Mouse (Mus musculus): ENCODE data around the gene Rgs1.

Rgs1 gene

DNA sequence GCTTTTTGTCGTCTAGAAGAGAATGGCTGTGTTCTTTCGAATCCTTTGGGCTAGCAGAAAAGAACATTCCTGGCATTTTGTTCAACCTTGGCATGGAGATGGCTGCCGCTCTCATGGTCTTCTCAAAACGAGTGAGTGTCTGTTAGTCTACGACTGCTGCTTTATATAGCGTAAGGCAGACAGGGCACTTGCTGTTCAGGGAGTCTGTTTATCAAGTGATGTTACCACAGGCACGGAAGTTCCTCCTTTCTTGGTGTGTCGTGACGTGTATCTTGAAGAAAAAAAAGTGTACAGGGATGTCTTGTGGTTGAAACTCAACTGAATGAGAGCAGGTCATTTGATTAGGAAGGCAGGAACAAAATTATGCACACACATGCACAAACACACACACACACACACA is at the start of gene Rgs1:
Gene Rgs1, minus strand, starts transcription at position 320 of the 400 bp plus-strand sequence.
- no peak for DNase-seq

DNA sequence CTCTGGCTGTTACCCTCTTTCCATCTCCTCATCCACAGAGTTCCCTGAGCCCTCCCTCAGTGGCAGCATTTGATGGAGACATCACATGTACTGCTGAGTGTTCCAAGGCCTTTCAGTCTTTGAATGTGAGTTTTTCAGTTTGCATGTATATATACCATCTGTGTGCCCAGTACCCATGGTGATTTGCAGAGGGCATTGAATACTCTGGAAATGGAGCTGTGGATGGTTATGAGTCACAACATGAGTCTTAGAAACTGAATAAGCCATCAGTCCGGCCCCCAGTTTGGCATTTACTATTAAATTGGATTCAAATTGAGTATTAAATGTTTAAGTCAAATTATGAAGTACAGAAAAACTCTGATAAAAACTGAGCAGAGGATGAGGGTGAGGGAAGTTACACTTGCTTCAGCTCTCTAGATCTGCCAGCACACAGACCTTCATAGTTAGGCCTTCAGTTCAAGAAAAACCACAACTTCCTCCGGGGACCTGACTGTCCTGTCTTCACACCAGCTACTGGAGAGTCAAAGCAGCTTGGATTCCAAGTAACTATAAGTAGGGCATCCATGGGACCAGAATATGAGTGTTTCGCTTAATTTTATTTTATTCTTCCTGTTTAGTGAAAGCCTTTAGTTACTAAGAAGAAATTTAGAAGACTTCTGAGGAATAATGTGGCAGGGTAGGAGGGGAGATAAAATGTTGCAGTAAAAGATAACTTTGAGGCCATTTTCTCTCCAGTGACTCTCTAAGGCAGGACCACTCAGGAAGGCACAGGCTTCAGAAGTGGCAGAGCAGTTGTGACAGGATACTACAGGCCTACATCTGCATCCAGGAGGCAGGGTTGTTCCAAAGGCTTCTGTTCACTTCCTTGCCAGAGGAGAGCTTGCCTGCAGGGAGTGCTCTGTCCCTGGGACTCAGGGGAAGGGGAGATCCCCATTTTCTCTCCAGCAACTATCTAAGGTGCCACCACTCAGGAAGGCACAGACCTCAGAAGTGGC is 34.3 kb upstream of the Rgs1 start:
- no peak for DNase-seq

DNA sequence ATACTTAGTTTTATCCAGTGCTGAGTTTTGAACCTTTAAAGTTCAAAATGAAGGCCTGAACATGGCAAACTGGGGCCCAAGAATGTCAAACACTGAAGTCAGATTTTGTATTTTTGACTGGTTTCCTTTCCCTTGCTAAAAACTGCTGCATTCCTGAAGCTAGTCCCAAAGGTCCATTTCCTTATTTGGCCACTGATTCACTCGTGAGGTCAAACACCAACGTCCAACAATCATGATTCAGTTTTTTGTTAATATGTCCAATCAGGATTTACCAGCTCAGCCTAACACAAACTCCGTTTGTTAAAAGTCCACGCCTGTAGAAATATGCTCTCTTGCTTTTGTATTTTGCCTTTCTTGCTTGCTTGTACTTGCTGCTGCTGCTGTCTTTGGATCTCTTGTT is 31.0 kb upstream of the Rgs1 start:
- no peak for DNase-seq

DNA sequence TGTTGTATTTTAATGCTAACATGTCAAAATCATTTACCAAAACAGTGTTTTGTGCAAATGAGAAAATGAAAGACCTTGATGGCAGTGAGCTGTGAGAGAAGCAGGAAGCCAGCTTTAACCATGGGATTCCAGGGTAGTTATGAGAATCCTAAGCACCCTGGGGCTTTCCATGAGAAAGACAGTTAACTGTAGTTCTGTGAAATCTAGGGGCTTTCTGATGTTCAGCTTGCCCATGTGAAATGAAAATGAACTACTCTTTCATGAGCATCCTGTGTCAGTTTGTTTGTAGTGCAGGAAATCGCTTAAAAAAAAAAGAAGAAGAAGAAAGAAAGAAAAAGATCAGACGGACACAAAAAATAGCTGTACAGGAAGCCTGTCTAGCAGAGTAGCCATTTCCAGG is 23.9 kb upstream of the Rgs1 start:
- DNase-seq: no peak

DNA sequence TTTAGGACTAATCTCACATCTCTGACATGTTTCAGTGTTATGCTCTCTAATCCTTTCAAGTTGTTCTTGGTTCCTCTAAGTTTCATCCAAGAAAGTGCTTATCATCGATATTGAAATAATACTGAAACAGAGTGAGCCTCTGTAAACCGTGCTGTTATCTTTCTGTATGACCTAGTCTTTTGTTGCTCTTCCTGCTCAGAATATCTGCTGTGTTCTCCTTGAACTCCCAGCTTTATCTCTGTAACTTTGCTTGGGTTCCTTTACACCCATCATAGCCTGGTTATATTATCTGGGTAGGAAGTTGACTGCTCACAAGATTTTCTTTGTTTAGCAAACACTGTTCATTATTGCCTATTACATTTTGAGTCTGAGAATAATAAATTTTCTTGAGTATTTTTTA is 20.1 kb upstream of the Rgs1 start:
- no peak for DNase-seq

DNA sequence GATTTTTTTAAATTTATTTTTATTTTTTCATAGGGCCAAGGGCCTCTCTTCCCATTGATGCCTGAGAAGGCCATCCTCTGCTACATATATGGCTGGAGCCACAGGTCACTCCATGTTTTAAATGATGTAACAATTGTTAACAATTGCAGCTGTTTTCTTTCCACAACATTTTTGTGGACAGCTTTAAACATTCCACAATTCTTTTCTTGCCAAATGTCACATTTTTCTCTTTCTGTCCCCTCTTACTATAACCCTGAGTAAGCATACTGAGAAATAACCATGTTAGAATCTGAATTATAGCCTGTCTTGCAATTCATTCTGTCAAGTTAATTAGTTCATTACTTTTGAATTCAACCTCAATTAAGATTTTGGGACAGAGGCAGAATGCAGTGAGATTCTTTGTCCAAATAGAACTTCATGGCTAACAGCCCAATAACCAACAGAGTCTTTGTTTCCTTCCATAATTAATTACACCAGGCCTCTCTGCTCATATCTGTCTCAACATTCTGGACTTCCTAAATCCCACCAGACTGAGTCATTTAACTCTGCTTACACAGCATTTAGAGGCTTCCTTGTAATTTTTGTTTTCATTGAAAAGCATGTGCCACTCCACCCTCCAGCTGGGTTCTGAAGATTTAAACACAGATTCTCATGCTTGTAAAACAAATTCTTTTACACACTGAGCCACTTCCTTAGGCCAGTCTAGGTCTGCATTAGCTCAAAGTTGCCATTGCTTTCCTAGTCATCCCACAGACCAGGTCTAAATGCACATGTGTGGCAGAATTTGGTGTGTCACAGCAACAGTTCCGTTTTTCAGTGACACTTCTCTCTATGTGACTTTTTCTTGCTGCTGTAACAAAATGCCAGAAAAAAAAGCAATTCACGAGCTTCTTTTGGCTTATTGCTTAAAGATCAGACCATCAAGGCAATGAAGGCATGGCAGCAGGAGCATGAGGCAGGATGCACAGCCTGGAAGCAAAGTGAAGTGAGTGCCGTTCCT is 18.7 kb upstream of the Rgs1 start:
- DNase-seq: no peak

DNA sequence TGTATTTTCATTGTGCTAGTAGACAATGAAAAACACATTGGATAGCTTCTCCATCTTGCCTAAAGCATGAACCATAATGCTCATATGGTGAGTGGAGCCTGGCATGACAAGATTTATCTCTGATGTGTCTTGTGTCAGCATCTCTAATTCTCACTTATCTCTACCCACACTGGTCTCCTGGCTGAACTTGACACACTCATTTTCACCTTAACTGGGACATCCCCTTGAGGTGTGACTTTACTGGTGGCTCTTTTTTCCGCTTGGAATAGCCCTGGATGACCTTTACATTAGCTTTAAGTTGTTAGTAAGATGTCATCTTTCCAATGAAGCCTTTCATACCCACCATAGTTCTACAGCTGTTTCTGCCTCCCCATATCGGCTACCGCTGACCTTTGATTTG is 15.0 kb upstream of the Rgs1 start:
- DNase-seq: no peak

DNA sequence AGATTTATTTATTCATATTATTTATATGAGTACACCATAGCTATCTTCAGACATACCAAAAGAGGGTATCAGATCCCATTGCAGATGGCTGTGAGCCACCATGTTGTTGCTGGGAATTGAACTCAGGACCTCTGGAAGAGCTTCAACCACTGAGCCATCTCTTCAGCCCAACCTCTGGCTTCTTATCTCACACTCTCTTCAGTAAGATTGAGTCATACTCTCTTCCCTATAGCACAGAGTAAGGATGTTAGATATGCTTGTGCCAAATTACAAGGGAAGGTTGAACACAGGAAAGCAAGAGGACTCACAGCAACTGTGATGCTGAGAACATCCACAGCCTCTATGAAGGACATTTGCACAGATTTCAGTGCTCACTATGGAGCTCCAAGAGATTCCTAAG is 13.0 kb upstream of the Rgs1 start:
- no peak for DNase-seq

DNA sequence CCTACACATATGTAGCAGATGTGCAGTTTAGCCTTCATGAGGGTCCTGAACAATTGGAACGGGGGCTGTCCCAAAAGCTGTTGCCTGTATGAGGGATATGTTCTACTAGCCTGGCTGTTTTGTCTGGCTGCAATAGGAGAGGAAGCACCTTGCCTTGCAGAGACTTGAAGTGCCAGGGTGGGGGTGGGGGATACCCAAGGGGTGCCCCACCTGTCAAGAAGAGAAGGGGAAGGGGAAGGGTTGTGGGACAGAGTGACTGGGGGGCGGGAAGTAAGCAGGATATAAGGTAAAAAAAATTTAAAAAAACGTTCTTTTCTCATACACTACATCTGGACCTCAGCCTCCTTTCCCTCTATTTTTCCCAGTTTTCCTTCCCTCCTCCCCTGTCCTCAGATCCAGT is 9.7 kb upstream of the Rgs1 start:
- DNase-seq: no peak

DNA sequence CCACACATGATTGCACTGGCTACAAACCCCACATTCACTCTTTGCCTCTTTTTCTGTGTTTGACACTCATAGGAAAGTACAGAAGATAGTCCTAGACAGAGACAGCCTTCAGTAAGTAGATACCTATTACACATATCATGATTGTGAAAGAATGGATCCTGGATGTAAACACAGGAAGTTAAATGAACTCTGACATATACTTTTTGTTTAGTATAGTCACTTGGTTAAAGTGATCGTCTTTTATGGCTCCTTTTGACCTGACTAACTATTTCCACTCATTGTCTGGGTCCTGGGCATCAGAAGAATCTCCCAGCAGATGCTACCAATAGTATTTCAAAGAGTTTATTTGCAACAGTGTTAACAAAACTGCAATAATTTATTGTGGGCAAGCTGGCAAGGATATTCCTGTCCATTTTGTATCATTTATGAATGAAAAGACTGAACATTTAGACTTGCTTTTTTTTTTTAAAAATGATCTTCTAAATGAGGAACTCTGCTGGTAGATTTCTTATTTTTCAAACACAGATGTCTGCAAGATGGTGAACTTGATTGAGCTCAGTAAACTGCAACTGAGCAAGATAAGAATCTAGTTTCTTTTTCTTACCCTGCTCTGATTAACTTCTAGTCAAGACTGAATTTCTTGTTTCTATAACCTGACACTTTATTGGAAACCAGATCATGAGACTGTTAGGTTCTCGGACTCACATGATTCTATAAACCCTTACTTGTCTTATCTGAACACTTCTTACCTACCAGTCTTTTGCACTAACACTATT is 7.7 kb upstream of the Rgs1 start:
- no peak for DNase-seq

DNA sequence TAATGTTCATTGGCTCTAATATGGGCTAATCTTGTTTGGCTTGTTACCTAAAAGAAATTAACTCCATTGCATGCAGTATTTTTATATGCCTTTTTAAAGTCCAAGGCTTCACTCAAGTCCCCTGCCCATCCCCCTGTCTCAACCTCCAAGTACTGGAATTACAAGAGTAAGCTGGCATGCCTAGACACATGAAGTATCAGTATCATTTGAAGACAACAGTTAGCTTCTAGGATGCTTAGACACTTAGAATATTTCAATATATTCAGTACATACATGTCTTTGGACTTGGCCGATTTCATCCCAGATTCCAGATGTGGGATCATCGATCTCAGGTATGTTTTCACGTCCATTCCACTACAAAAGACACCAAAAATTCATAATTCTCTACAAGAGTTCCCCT is 836 bp downstream of the Rgs1 start:
- DNase-seq: no peak

DNA sequence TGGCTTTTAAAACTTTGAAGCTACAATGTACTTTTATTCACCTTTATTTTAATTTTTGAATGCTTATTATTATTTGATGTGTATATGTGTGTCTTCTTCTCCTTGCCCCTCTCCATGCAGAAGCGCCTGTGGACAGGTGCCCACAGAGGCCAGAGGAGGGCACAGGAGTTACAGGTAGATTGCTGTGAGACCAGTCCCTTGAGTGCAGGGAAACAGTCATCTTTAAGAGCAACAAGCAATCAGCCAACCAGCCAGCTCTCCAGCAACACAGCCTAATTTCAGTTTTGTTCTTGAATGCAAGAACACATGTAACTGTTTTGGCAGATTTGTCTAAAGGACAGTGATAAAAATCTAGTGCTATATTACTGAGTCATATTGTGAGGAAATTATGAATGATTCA is 1.7 kb downstream of the Rgs1 start:
- DNase-seq: no peak

DNA sequence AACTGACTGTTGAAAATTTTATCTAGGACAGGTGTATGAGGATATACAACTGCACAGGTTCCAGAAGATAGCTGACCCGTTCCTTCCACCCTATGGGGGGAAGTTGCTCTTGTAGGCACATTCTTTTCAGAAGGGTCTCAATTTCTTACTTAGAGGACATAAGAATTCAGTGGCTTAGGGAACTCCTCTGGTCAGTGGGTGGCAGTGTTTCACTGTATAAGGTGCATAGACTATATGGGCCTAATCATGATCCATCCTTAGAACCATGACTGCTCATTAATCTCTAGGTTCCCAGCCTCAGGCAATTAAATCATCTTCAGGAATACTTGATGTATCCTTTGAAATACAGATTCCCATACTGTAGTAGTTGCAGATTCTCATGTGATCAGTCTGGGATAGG is 5.5 kb downstream of the Rgs1 start:
- peak; percentile 4 for DNase-seq

DNA sequence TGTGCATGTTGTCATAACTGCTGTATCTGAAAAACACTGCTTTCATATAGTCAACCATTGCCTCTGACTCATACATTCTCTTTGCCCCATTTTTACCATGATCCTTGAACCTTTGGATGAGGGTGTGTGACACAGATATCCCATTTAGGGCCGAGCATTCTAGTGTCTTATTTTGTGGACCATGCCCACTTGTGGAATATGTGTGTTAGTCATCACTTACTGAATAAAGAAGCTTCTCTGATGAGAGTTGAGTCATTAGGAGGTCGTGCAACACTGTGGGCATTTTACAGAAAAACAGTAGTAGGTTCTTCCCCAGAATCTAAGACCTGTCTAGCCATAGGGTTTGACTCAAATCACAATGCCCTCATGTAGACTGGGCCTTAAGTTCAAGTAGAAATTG is 9.8 kb downstream of the Rgs1 start:
- DNase-seq: no peak

DNA sequence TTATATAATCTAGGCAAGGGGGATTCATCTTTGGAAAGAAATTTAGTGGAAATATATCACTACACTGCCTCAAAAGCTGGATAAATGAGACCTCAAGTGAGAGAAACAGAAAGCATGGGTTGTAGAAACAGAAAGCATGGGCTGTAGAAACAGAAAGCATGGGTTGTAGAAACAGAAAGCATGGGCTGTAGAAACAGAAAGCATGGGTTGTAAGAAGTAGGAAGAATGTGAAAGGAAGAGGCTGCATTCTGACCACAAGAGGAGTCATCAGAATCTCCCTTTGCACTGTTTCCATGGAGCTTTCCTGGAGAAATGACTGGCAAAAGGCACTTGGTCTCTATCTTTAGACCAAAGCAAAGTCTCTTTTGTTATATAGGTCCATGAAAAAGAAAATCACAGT is 33.8 kb downstream of the Rgs1 start:
- DNase-seq: no peak

DNA sequence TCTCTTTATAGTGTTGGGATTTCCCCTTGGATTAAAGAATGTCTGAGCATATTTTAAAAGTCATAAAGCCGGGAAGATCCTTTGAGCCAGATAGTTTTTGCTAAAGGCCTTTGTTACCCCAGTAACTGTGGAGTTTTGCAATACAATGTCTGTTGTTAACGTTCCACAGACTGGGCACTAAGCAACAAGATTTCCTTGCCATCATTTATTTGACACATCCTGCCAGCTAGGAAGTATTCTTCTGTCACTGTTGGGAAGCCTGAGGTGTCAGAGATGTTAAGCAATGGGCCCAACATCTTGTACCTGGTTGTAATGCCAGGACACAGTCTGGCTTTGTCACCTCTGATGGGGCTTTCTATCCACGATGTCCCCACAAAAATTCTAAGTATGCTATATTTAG is 38.1 kb downstream of the Rgs1 start:
- DNase-seq: no peak

DNA sequence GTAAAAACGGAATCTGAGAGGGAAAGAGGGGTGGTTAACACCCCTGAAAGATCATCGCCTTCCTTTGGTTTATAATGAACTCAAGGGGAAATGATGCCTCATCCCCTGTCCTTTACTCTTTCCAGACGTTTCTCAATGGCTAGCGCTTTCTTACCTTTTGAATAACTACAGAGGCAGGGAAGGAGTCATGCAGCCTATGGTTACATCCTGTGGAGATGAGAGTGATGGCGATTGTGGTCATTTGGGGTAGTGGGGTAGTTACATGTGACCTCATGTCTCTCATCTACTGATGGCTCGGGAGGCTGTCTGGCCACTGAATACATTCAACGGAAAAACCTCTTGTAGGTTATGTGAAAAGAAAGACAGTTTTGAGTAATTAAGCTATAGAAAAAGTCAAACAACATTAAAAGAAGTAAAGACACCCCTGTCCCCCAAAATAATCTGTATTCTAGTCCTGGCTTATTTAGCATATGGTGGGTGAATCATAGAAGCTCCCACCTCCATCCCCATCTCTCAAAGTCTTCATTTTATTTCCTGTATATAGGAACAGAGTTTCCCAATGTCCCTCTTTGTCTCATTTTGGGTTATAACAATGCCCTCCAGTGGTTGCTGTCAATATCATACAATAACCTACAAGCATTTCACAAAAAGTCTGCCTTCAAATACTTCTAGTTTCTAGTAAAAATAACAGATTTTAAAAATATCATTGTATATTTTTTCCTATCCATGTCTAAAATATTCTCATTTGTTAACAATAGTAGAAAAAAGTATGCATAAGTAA is 42.6 kb downstream of the Rgs1 start:
- no peak for DNase-seq

DNA sequence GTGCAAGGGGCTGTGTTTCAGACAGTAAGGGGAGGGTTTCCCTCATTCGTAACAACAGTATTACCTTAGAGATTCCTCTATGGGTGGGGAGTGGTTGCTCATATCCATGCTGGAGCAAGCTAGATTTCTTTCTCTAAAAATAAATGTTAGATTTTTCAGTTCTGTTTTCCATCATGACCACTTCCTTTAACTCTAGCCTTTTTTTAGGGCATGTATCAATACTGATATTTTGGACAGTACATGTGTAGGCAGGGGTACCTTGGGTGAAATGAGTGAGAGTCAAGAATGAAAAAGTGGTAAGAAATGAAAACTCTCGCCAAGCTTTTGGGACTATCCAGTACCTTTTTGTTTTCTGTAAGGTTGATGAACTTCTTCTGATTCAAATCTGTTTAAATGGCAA is 44.3 kb downstream of the Rgs1 start:
- no peak for DNase-seq

DNA sequence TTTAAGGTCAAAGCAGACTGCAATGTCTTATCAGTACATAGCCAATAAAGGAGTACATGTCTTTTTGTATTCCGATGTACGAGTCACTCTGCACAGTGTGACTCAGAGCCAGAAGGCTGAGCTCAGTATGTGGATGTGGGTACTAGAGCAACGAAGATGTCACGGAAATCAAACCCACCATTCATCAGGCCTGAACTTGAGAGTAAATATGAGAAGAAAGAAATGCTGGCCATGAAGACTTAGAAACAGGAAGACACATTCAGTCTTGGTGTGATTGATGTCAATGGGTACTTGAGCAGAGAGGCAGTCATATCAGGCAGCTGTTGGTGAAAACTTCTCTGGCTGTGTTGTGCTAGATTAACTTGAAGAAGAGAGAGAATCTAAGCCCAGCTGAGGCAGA is 46.1 kb downstream of the Rgs1 start:
- no peak for DNase-seq

DNA sequence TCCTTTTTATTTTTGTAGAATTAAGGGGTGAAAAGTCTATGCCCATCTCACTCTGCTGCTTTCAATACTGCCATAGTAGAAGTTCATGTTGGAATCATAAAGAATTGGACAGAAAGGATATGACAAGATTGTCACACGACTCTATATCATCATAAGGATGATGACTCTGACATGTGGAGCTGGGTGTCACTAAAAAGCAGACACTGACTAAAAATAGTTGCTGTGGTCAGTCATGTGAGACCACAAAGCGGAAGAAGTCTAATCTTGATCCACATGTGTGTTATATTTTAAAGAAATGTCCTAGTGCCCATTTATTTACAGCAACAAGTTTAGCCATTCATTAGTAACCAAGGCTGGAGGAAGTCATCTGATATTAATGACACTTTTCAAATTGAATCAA is 48.5 kb downstream of the Rgs1 start:
- DNase-seq: no peak

DNA sequence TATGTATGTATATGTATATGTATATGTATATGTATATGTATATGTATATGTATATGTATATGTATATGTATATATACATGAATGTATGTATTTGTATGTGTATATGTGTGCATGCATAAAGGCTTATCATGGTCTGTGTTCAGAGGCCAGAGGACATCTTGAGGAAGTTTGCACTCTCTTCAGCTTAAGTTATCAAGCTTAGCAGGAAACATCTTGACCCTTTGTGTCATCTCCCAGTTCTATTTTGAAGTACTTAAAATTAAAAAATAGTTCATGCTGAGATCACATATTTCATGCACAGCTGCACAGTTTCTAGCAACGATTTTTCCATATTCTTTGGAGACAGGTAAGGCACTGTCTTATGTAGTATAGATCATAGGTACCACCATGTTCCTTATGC is 49.5 kb downstream of the Rgs1 start:
- no peak for DNase-seq

DNA sequence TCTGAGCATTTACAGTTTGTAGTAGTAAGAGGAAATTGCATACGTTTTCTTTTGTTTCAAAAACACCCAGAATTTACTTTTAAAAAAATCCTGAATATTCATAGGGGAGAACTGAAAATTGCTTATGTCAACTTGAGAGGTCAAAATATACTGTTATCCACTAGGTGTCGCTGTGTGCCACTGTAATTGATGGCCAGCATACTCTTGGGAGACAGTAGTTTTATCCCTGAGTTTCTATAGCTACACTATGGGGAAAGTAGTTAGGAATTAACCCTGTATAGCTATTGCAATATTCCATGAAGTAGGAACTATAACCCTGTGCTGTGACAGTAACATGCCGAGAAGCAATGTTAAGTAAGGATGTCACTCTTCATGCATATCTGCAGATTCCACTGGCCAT is 51.4 kb downstream of the Rgs1 start:
- peak; percentile 25 for DNase-seq
